Mouse (Mus musculus) kidney, adult 9 months (tissue): ENCODE measurements at regions not wholly inside any gene's neighbourhood (a gene's known extent, or its start where the extent isn't known, plus 50 kb on each side); places are given as distances from the start of the nearest gene placed in this dataset.

Source experiments
- DNase-seq: peaks from one replicate; pipeline ENCODE4 v3.0.0; 2022

- DNase-seq: no peak
These were observed 585.1 kb upstream of the N6amt1 start for GRCm38 (mm10) chr16:86768912-86769311.

GRCm38 (mm10) chr16:86768355-86768754 is 585.6 kb upstream of the N6amt1 start:
- no peak for DNase-seq

GRCm38 (mm10) chr16:86765974-86766373 is 588.0 kb upstream of the N6amt1 start:
- DNase-seq: no peak

GRCm38 (mm10) chr16:86741236-86741635 is 612.7 kb upstream of the N6amt1 start:
- DNase-seq: no peak

- no peak for DNase-seq
These were observed 634.8 kb upstream of the N6amt1 start for GRCm38 (mm10) chr16:86718982-86719771.

GRCm38 (mm10) chr16:86718353-86718752 is 635.6 kb upstream of the N6amt1 start:
- no peak for DNase-seq

GRCm38 (mm10) chr16:86701700-86702099 is 652.3 kb upstream of the N6amt1 start:
- DNase-seq: no peak

- DNase-seq: peak; percentile 58
These were observed 659.5 kb upstream of the N6amt1 start for GRCm38 (mm10) chr16:86694497-86694896.

- no peak for DNase-seq
These were observed 694.8 kb upstream of the N6amt1 start for GRCm38 (mm10) chr16:86659154-86659553.

GRCm38 (mm10) chr16:86647316-86647715 is 706.7 kb upstream of the N6amt1 start:
- DNase-seq: peak; percentile 87

GRCm38 (mm10) chr16:86646753-86647152 is 707.2 kb upstream of the N6amt1 start:
- DNase-seq: peak; percentile 70

- peak; percentile 56 for DNase-seq
These were observed 708.5 kb upstream of the N6amt1 start for GRCm38 (mm10) chr16:86645436-86645835.

- peak; percentile 95 for DNase-seq
These were observed 709.1 kb upstream of the N6amt1 start for GRCm38 (mm10) chr16:86644912-86645312.

- peak; percentile 13 for DNase-seq
These were observed 702.5 kb upstream of the Adamts5 start for GRCm38 (mm10) chr16:86604166-86604565.

- DNase-seq: no peak
These were observed 693.4 kb upstream of the Adamts5 start for GRCm38 (mm10) chr16:86594992-86595391.

- DNase-seq: no peak
These were observed 684.4 kb upstream of the Adamts5 start for GRCm38 (mm10) chr16:86586044-86586443.

GRCm38 (mm10) chr16:86578281-86578680 is 676.7 kb upstream of the Adamts5 start:
- no peak for DNase-seq

GRCm38 (mm10) chr16:86547465-86548043 is 645.9 kb upstream of the Adamts5 start:
- no peak for DNase-seq

- no peak for DNase-seq
These were observed 645.3 kb upstream of the Adamts5 start for GRCm38 (mm10) chr16:86546905-86547304.

GRCm38 (mm10) chr16:86544121-86544520 is 642.5 kb upstream of the Adamts5 start:
- no peak for DNase-seq

GRCm38 (mm10) chr16:86536479-86536878 is 634.9 kb upstream of the Adamts5 start:
- DNase-seq: no peak

GRCm38 (mm10) chr16:86524135-86524534 is 622.5 kb upstream of the Adamts5 start:
- no peak for DNase-seq

- DNase-seq: no peak
These were observed 615.3 kb upstream of the Adamts5 start for GRCm38 (mm10) chr16:86516935-86517334.

- DNase-seq: no peak
These were observed 614.5 kb upstream of the Adamts5 start for GRCm38 (mm10) chr16:86516144-86516543.
